ENCODE assay signal across 27 mouse cellular contexts in the genomic region with DNA sequence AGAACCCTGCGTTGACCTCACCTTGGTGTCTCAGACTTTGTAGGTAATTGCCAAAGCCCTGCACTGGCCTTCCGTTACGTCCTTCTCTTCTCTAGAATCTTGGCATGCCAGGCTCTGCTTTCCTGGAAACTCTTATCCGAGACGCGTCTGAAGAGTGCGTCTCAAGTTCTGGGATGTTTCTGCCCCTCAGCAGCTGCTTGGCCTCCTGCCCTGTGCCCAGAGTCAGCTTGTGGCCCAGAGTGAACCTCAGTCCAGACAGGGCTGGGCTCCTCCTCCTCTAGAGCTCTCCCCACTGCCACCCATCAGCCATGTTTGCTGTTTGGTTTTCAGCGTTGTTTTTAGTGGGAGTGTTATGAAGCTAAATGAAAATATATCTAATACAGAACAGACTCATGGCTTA.
A peak's percentile ranks its signal among the peaks of the same experiment; 100 is the strongest.
DNase-seq lines count a peak whose midpoint lies in the region; ATAC-seq and TF ChIP-seq lines count a peak whose summit lies in the region.
"Had no signal": no experiment of that assay in that cellular context is flagged by ENCODE, and none has a peak within 500 bp of the region (broad histone marks: within the 10 kb centered on the region; RNA-seq: fewer than 3 reads in every experiment).

No protein-coding gene starts in this region.

- no peak overlapping the region for H3K9ac ChIP-seq in hindbrain, postnatal 0 days (replicated peaks; ENCODE audit: low read length)
- H3K9ac ChIP-seq in hindbrain, embryonic 16.5 days (ENCODE audit: low read depth, low read length): no peak overlapping the region
- H3K9ac ChIP-seq: embryonic facial prominence, embryonic 15.5 days; forebrain, embryonic 12.5 days; forebrain, postnatal 0 days; hindbrain, embryonic 14.5 days; limb, embryonic 15.5 days; liver, embryonic 13.5 days; lung, embryonic 14.5 days; midbrain, embryonic 15.5 days; neural tube, embryonic 15.5 days had no signal

- H3K4me2 ChIP-seq in hindbrain, postnatal 0 days (ENCODE audit: low read depth, low read length): no peak overlapping the region
- no peak overlapping the region for H3K4me2 ChIP-seq in hindbrain, embryonic 16.5 days (ENCODE audit: low read length)
- H3K4me2 ChIP-seq: embryonic facial prominence, embryonic 15.5 days; forebrain, embryonic 12.5 days; heart, embryonic 11.5 days; hindbrain, embryonic 14.5 days; limb, embryonic 15.5 days; liver, embryonic 13.5 days; lung, embryonic 14.5 days; midbrain, embryonic 15.5 days; neural tube, embryonic 15.5 days had no signal

- no peak overlapping the region for H3K4me3 ChIP-seq in hindbrain, postnatal 0 days (ENCODE audit: low read length)
- H3K4me3 ChIP-seq in hindbrain, embryonic 16.5 days (ENCODE audit: low read length): no peak overlapping the region
- H3K4me3 ChIP-seq: embryonic facial prominence, embryonic 10.5 days; embryonic facial prominence, embryonic 15.5 days; forebrain, embryonic 12.5 days; limb, embryonic 10.5 days; limb, embryonic 15.5 days; liver, embryonic 13.5 days; midbrain, embryonic 10.5 days; midbrain, embryonic 15.5 days; neural tube, embryonic 15.5 days had no signal

- no peaks in the 10 kb centered on the region for H3K4me1 ChIP-seq in hindbrain, postnatal 0 days (ENCODE audit: insufficient read depth, low read length)
- H3K4me1 ChIP-seq in hindbrain, embryonic 16.5 days (ENCODE audit: control insufficient read depth, insufficient read depth, low read depth, low read length): peaks cover 2% of the 10 kb centered on the region; the same call in 1 of the 2 replicates
- H3K4me1 ChIP-seq: embryonic facial prominence, embryonic 15.5 days; limb, embryonic 15.5 days; liver, embryonic 13.5 days had no signal

- intact Hi-C loops in heart, postnatal 25 days (cut with DNase I): no loop called here

- H3K27me3 ChIP-seq in hindbrain, postnatal 0 days (ENCODE audit: insufficient read depth, low read length): no peaks in the 10 kb centered on the region
- H3K27me3 ChIP-seq in hindbrain, embryonic 16.5 days (replicated peaks; ENCODE audit: control insufficient read depth, insufficient read depth, low read length): no peaks in the 10 kb centered on the region
- H3K27me3 ChIP-seq: embryonic facial prominence, embryonic 15.5 days; forebrain, embryonic 12.5 days; limb, embryonic 15.5 days; liver, embryonic 13.5 days; midbrain, embryonic 15.5 days; neural tube, embryonic 15.5 days had no signal

- no peak for TF ChIP-seq CTCF in hindbrain, postnatal 0 days (IDR thresholded peaks at IDR 0.05; ENCODE audit: low read depth)

- no peaks in the 10 kb centered on the region for H3K36me3 ChIP-seq in hindbrain, postnatal 0 days (ENCODE audit: insufficient read depth, low read length)
- no peaks in the 10 kb centered on the region for H3K36me3 ChIP-seq in hindbrain, embryonic 16.5 days (ENCODE audit: control insufficient read depth, insufficient read depth, low read length)
- H3K36me3 ChIP-seq: embryonic facial prominence, embryonic 10.5 days; embryonic facial prominence, embryonic 15.5 days; forebrain, embryonic 12.5 days; limb, embryonic 10.5 days; limb, embryonic 15.5 days; liver, embryonic 13.5 days; midbrain, embryonic 10.5 days; midbrain, embryonic 15.5 days; neural tube, embryonic 15.5 days had no signal

- H3K9me3 ChIP-seq in hindbrain, postnatal 0 days (ENCODE audit: low read length): no peaks in the 10 kb centered on the region
- no peaks in the 10 kb centered on the region for H3K9me3 ChIP-seq in hindbrain, embryonic 16.5 days (ENCODE audit: control insufficient read depth, low read length)
- H3K9me3 ChIP-seq: embryonic facial prominence, embryonic 10.5 days; embryonic facial prominence, embryonic 15.5 days; forebrain, embryonic 12.5 days; limb, embryonic 10.5 days; limb, embryonic 15.5 days; liver, embryonic 13.5 days; midbrain, embryonic 10.5 days; midbrain, embryonic 15.5 days; neural tube, embryonic 15.5 days had no signal

- ATAC-seq in hindbrain, postnatal 0 days: no peak
- ATAC-seq in hindbrain, embryonic 16.5 days: no peak
- ATAC-seq: forebrain, postnatal 0 days; midbrain, embryonic 15.5 days had no signal

- H3K27ac ChIP-seq in hindbrain, postnatal 0 days: 0 out of 2 replicates have a peak overlapping the region, but pooled peaks have one; percentile 27
- H3K27ac ChIP-seq in hindbrain, embryonic 16.5 days (ENCODE audit: low read depth, low read length): no peak overlapping the region
- H3K27ac ChIP-seq: embryonic facial prominence, embryonic 10.5 days; embryonic facial prominence, embryonic 15.5 days; forebrain, embryonic 12.5 days; hindbrain, embryonic 14.5 days; limb, embryonic 10.5 days; limb, embryonic 15.5 days; liver, embryonic 13.5 days; midbrain, embryonic 10.5 days; midbrain, embryonic 15.5 days; neural tube, embryonic 15.5 days had no signal

- WGBS in hindbrain, postnatal 0 days: 79% methylated on average over 8 of the region's 8 CpGs
- 85% methylated on average over 8 of the region's 8 CpGs for WGBS in hindbrain, embryonic 16.5 days

- DNase-seq in hindbrain, postnatal 0 days (ENCODE audit: low spot score): no peak
- DNase-seq in ovary, adult 18-20 months (ENCODE audit: low spot score): peak; percentile 9
- no peak for DNase-seq in ovary, postnatal 14 days (ENCODE audit: low spot score)
- peak; percentile 72 for DNase-seq in gastrocnemius, postnatal 10 days
- no peak for DNase-seq in heart, postnatal 25 days (ENCODE audit: low spot score)
- no peak for DNase-seq in testis, postnatal 14 days (ENCODE audit: low spot score)
- DNase-seq: adrenal gland, postnatal 14 days; cerebellum, adult 18-20 months; cerebellum, postnatal 14 days; forebrain, postnatal 0 days; heart, adult 18-20 months; kidney, adult 18-20 months; kidney, postnatal 4 days; layer of hippocampus, postnatal 36 days; liver, embryonic 13.5 days; lung, embryonic 14.5 days had no signal

Comparison
In these comparisons a context has a peak if more than half of its experiments do, and no peak if none do; other contexts are left out.
1. DNase-seq: peak in ovary, adult 18-20 months (single experiment) and gastrocnemius, postnatal 10 days (single experiment); none in hindbrain, postnatal 0 days (single experiment), ovary, postnatal 14 days (single experiment), heart, postnatal 25 days (single experiment) and testis, postnatal 14 days (single experiment).